Mouse (Mus musculus) intestine, embryonic 14.5 days (tissue): ENCODE data around the gene Suv39h2. TPM values are rescaled to one million over a fixed set of nuclear protein-coding genes. Genes with fewer than 3 reads are reported as not detected.

Experiments used
- ATAC-seq: fragments of 200-750 bp; cut with Nextera tagmentation; replicated peaks from 2 replicates; pipeline ENCODE4 v1.8.0; 2017; ENCODE audit warnings: low read depth, moderate number of reproducible peaks, moderate TSS enrichment, moderate library complexity; ENCODE audit not compliant: low FRiP score, low TSS enrichment
- DNase-seq: peaks from one replicate; pipeline ENCODE4 v3.0.0-alpha.2; 2018; ENCODE audit warnings: low spot score
- H3K27ac ChIP-seq: fragments of 300-500 bp; sonication (generic); 2 replicates; pipeline ENCODE4 v1.5.1; 2014; ENCODE audit warnings: low read depth, mild to moderate bottlenecking, control low read depth
- H3K27me3 ChIP-seq: fragments of 300-500 bp; sonication (generic); replicated peaks from 2 replicates; pipeline ENCODE4 v1.6.1; 2014; ENCODE audit warnings: low read length, control low read depth; ENCODE audit not compliant: control insufficient read depth, insufficient read depth
- H3K36me3 ChIP-seq: fragments of 300-500 bp; sonication (generic); 2 replicates; pipeline ENCODE4 v1.6.1; 2014; ENCODE audit warnings: low read length, control low read depth; ENCODE audit not compliant: control insufficient read depth, insufficient read depth
- H3K4me1 ChIP-seq: fragments of 300-500 bp; sonication (generic); replicated peaks from 2 replicates; pipeline ENCODE4 v1.6.1; 2014; ENCODE audit warnings: low read length, control low read depth, mixed read lengths; ENCODE audit not compliant: control insufficient read depth, insufficient read depth
- H3K4me2 ChIP-seq: fragments of 300-500 bp; sonication (generic); 2 replicates; pipeline ENCODE4 v1.6.1; 2014; ENCODE audit warnings: low read length
- H3K4me3 ChIP-seq: fragments of 300-500 bp; sonication (generic); 2 replicates; pipeline ENCODE4 v1.5.1; 2014; ENCODE audit warnings: low read depth, low read length, control low read depth, mixed read lengths
- H3K9ac ChIP-seq: fragments of 300-500 bp; sonication (generic); 2 replicates; pipeline ENCODE4 v1.6.1; 2014; ENCODE audit warnings: mild to moderate bottlenecking, low read length
- H3K9me3 ChIP-seq: fragments of 300-500 bp; sonication (generic); 2 replicates; pipeline ENCODE4 v1.6.1; 2016; ENCODE audit warnings: low read length, control low read depth; ENCODE audit not compliant: control insufficient read depth
- WGBS: fragments of 180-500 bp; shearing (Covaris S2); extraction: QIAGEN DNeasy Blood & Tissue Kit; methylation state at CpG from one replicate; pipeline ENCODE4 v1.1.7; 2014; 5-methylcytosine and 5-hydroxymethylcytosine counted together
- polyA plus RNA-seq: library from polyadenylated mRNA; unstranded; fragments of >200 nt; fragmentation: Nextera tagmentation; extraction: Ambion mirVana; gene quantifications from 2 replicates; pipeline ENCODE4 v1.2.1, GENCODE M21; 2014

Suv39h2 gene
- 15.3 and 16.0 TPM in 2 replicates for polyA plus RNA-seq

DNA sequence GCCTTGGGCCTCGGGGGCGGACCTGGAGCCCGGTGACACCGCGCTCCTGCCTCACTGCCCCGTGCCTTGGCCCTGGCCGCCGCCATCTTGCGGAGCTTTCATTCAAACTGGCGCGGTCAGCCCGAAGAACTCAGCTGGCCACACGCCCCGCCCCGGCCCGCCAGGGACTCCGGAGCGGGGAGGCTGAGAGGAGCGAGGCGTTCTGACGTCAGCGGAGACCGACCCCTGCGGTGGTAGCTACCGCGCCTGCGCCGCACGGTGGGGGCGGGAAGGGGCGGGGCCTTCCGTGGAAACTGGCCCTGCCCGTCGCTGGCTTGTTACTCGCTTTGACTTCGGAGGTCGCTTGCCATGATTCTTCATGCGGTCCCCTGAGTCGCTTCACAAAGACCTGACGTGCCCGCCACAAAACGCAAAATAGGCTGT, at the start of gene Suv39h2:
Suv39h2 (minus strand) TSS at position 171 of the 423 bp plus-strand sequence.
- peak within 1 kb of the TSS; percentile 72 for H3K9ac ChIP-seq
- peaks cover 4% of the 10 kb centered on the region; the same call in 1 of the 2 replicates for H3K36me3 ChIP-seq
- peak within 1 kb of the TSS; percentile 82 for H3K4me2 ChIP-seq
- peak; percentile 97 for DNase-seq
- H3K27ac ChIP-seq = peak within 1 kb of the TSS; percentile 78
- H3K4me3 ChIP-seq = peak within 1 kb of the TSS; percentile 94
- no peaks in the 10 kb centered on the region for H3K27me3 ChIP-seq
- H3K9me3 ChIP-seq = no peaks in the 10 kb centered on the region
- H3K4me1 ChIP-seq = peaks cover 13% of the 10 kb centered on the region
- ATAC-seq = peak; percentile 98
- 0% methylated on average over 39 of the region's 42 CpGs for WGBS

DNA sequence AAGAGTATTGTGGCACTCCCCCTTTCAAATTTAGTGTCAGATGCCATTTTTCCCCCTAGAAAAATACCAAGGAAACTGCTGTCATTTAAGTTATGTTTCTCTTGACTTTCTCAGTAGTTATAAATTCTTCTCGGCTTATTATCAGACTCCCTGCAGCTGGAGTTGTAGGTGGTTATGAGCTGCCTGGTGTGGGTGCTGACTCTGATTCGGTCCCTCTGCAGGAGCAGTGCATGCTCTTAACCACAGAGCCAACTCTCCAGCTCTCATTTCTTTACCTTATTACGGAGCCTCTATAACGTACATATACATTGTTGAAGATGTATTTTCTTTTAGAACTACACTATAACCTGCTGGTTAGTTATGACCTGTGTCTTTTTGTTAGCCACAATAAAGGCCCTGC, 47.7 kb upstream of the Suv39h2 start:
- ATAC-seq = no peak
- Histone ChIP-seq H3K9ac (no peak overlapping the region), H3K9me3 (no peaks in the 10 kb centered on the region), H3K36me3 (no peaks in the 10 kb centered on the region), H3K4me2 (no peak overlapping the region), H3K27ac (no peak overlapping the region), H3K4me3 (no peak overlapping the region), H3K27me3 (no peaks in the 10 kb centered on the region), H3K4me1 (no peaks in the 10 kb centered on the region)
- DNase-seq = no peak
- 65% methylated on average over 4 of the region's 4 CpGs for WGBS

DNA sequence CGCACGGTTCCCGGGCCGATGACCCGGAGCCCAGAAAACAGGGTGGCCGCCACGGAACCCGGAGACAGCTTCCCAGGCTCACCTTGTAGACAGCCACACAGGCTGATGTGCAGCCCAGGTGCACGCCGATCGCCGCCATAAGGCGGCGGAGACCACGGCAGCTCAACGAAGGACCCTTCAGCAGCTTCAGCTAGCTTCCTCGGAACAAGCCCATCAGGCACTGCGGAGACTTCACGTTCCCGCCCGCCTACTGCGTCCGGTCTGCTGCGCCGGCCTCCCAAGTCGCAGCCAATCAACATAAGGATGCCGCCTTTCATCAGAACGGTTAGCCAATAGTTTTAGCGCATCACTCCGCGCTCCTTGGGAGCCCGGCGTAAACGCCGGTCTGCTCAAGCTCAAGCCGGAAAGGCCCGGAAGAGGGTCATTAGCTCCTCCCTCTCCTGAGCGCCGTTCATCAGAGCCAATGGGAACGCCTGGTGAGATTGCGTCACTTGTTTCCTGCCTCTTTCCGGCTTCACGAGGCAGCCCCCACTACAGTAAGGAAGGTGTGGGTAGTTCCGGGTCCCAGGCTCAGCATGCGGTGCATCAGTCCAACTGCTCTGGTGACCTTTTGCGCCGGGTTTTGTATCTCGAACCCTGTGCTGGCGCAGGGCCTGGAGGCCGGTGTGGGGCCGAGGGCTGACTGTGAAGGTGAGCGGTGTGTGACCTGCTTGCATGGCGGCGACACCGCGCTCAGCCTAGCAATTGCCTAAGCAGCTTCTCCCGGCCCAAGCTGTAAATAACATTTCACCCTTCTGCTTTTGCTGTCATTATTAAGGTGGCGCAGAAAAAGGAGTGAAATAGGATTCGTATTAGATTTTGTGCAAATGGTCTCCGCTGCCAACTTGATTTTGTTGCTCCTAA, 38.0 kb upstream of the Suv39h2 start, which contains the start of the genes Gm45902, Hspa14 and Cdnf:
Gm45902 (minus strand) TSS at position 239 of the 903 bp plus-strand sequence.
Hspa14 (minus strand) TSS at position 263 of the 903 bp plus-strand sequence.
Cdnf (plus strand) TSS at position 479 of the 903 bp plus-strand sequence.
- peak within 1 kb of the TSS; percentile 87 for H3K9ac ChIP-seq
- H3K9me3 ChIP-seq = no peaks in the 10 kb centered on the region
- H3K4me3 ChIP-seq = peak within 1 kb of the TSS; percentile 93
- DNase-seq (peak; percentile 95), ATAC-seq (peak; percentile 100)
- under 1% methylated on average over 60 of the region's 60 CpGs for WGBS
- peak within 1 kb of the TSS; percentile 81 for H3K4me2 ChIP-seq
- peaks cover 9% of the 10 kb centered on the region for H3K4me1 ChIP-seq
- no peaks in the 10 kb centered on the region for H3K27me3 ChIP-seq
- H3K27ac ChIP-seq = peak within 1 kb of the TSS; percentile 84
- peaks cover 30% of the 10 kb centered on the region for H3K36me3 ChIP-seq

DNA sequence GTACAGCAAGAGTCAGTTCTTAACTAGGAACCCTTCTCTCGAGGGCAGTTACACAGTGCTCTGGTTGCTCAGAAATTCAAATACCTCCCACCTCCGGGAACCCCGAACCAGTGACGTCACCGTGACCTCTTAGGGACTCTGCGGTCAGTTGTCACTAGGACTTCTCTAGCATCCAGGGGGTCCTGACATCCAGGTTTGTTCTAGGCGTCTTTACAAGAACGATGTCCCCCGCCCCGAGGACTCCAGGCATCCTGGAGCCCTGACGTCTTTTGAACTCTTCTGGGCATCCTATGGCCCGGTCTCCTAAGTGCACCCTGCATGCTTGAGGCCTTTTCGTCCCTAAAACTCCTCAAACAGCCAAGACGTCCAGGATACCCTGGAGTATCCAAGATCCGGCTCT, 37.2 kb upstream of the Suv39h2 start:
- DNase-seq = no peak

DNA sequence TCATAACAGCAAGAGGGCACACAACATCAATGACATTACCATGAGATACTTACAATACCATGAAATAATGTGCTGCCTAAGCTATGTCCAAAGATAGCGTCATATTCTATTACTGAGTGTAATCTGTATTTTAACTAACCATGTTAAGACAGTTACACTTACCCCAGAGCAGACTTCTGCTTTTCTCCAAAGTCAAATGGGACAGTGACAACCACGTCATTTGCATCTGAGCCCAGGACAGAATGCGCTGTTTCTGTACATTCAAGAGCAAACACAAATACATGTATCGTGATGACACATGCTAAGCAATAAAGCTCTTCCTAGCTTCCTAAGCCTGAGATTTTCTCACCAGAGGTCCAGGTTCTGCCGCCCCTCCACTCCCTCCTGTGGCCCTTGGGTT, 26.1 kb upstream of the Suv39h2 start:
- Histone ChIP-seq H3K4me2 (no peak overlapping the region), H3K36me3 (peaks cover 80% of the 10 kb centered on the region), H3K27ac (no peak overlapping the region), H3K4me3 (no peak overlapping the region), H3K9ac (no peak overlapping the region), H3K9me3 (no peaks in the 10 kb centered on the region), H3K27me3 (no peaks in the 10 kb centered on the region), H3K4me1 (no peaks in the 10 kb centered on the region)
- ATAC-seq (no peak), DNase-seq (no peak)
- 96% methylated on average over 5 of the region's 5 CpGs for WGBS

More for the DNA sequence above, 37.2 kb upstream of the Suv39h2 start:
- Histone ChIP-seq H3K4me3 (peak overlapping the region; percentile 93), H3K9ac (peak overlapping the region; percentile 87), H3K27ac (peak overlapping the region; percentile 84), H3K27me3 (no peaks in the 10 kb centered on the region), H3K4me2 (peak overlapping the region; percentile 80), H3K4me1 (peaks cover 9% of the 10 kb centered on the region), H3K36me3 (peaks cover 36% of the 10 kb centered on the region), H3K9me3 (no peaks in the 10 kb centered on the region)
- WGBS = under 1% methylated on average over 15 of the region's 15 CpGs
- ATAC-seq = 0 out of 2 replicates have a peak, but pooled peaks have one; percentile 1

DNA sequence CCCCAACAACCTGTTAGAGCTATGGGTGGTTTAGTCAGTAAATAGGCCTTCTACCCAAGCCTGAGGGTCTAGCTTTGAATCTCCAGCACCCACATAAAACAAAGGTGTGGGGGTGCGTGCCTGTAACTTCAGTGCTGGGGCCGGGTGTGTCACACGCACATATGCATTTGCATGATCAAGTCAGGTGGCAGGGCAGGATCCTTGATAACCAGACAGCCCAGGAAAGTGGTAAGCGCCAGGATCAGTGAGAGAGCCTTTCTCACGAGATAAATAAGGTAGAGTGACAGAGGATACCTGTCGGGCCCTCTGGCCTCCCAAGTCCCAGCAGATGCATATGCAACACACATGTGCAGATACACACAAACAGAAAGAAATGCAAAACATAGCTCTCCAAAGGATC, 24.7 kb upstream of the Suv39h2 start:
- no peak overlapping the region for H3K4me3 ChIP-seq
- no peaks in the 10 kb centered on the region for H3K4me1 ChIP-seq
- H3K9me3 ChIP-seq = no peaks in the 10 kb centered on the region
- no peak overlapping the region for H3K4me2 ChIP-seq
- peaks cover 82% of the 10 kb centered on the region for H3K36me3 ChIP-seq
- no peak overlapping the region for H3K9ac ChIP-seq
- ATAC-seq (no peak), DNase-seq (no peak)
- no peaks in the 10 kb centered on the region for H3K27me3 ChIP-seq
- 90% methylated on average over 6 of the region's 6 CpGs for WGBS
- no peak overlapping the region for H3K27ac ChIP-seq

DNA sequence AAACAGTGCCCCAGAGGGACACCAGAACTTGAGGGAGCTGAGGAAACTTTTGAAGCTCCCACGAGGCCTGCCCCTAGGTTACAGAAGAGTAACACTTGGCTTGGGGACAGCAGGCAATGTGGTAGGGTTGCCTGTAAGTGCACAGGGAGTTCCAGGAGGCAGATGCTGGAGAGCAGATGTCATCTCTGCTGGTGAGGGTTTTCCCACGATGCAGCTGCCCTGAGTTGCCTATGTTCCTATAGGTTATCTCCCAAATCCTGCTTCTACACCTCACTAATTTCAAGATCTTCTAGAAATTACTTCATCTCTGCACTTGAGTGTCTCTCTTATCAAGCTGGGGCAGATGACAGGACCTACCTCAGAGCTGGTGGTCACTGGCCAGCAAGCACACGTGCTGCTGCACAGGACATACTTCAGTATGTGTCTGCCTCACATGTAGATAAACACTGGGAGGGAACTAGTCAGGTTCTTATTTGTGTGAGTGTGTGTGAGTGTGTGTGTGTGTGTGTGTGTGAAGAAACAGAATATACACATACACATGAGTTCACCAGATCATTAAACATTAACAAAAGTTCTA, 19.1 kb upstream of the Suv39h2 start:
- ATAC-seq (no peak), DNase-seq (no peak)
- H3K27ac ChIP-seq = no peak overlapping the region
- H3K4me3 ChIP-seq = no peak overlapping the region
- no peaks in the 10 kb centered on the region for H3K9me3 ChIP-seq
- WGBS = 89% methylated on average over 3 of the region's 3 CpGs
- H3K4me2 ChIP-seq = no peak overlapping the region
- H3K36me3 ChIP-seq = peaks cover 83% of the 10 kb centered on the region
- H3K9ac ChIP-seq = no peak overlapping the region
- H3K27me3 ChIP-seq = no peaks in the 10 kb centered on the region
- H3K4me1 ChIP-seq = no peaks in the 10 kb centered on the region

DNA sequence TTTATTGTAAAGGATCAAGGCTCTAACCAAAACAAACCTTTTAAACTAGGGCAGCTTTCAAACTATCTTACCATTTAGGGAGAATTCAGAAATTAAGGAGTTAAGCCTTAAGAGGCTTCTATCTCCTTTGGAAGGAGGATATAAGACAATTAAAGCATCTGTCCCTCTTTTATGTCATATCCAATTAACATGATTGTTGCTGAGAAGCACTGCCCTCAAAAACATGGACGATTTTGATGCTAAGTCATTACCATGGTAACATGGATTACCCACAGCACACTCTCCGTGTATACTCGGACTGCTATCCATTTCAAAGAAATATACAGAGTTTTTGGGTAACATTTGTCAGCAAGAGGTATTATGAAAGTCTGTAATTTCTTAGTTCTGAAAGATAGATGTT, 15.0 kb upstream of the Suv39h2 start:
- no peaks in the 10 kb centered on the region for H3K27me3 ChIP-seq
- H3K4me2 ChIP-seq = no peak overlapping the region
- H3K4me3 ChIP-seq = no peak overlapping the region
- no peak overlapping the region for H3K9ac ChIP-seq
- no peaks in the 10 kb centered on the region for H3K9me3 ChIP-seq
- no peak for DNase-seq
- no peaks in the 10 kb centered on the region for H3K4me1 ChIP-seq
- H3K27ac ChIP-seq = no peak overlapping the region
- no peak for ATAC-seq
- H3K36me3 ChIP-seq = peaks cover 49% of the 10 kb centered on the region
- WGBS = 86% methylated on average over 3 of the region's 3 CpGs
